Mouse (Mus musculus): ENCODE data around the gene Fam189a2.

The Fam189a2 gene

DNA sequence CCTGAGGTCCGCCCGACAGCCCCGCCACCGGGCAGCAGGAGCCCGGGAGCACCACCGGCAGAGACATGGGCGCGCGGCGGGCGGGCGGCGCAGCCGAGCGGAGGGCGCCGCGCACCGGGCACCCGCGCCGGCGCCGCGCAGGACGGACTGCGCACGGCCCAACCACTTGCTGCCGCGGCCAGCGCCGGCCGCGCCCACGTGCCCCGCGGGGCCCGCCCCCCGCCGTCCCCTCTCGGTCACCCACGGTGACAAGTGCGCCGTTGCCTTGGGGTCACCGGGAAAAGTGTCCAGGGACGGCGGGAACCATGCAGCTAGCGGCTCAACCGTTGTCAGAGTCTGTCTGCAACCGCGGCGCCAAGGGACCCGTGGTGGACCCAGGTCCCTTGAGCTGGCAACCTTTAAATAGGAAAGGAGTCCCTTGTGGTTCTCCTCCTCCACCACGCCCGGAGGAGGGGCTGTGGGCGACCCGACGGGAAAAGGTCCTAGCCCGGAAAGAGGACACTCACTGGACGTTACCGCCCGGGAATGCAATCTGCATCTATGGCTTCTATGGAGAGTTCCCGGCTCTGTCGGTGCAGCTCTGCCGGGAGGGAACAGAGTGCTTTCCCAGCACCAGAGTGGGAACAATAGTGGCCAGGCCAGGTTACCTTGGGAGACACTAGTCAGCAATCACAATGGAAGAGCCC lies at the start of gene Fam189a2:
Gene Fam189a2 (minus strand): TSS at position 149 of the 686 bp plus-strand sequence.
- in situ Hi-C loops (cut with MboI, MseI), result no loop called here

DNA sequence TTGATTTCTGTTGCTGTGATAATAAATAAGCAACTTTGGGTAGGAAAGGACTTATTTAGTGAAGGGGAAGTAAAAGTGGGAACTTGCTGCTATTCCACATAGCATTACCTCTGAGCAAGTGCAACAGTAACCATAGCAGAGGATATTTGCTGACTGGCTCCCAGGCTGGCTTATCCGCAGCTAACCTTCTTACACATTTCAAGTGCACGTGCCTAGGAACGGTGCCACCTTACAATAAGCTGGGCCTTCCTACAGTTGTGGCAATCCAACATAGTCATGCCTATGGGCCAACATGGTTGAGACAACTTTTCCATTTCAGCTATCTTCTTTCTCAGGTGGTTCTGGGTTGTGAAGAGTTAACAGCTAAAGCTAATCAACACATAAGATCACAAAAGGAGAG lies 46.8 kb upstream of the Fam189a2 start:
- in situ Hi-C loops (cut with MboI, MseI), result no loop called here

DNA sequence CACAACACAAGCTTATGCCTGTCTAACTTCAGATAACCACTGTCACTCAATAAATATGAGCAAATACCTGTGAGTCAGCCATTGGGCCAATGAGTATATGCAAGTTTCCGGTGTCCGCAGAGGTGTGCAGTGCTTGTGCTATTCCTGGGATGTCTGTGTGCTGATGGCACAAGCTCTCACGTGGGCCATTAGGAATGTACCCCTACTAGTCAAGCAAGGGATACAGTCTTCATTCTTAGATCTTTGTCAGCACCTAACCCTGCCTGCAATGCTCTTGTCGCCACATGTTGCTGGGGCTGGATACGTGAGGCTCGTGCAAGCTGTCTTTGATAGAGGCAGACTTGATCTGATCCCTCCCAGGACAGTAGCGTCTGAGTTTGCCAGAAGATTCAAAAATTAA lies 45.7 kb upstream of the Fam189a2 start:
- in situ Hi-C loops (cut with MboI, MseI), result no loop called here

GRCm38 (mm10) chr19:24075927-24076326 lies 45.1 kb upstream of the Fam189a2 start:
- in situ Hi-C loops (cut with MboI, MseI), result no loop called here

DNA sequence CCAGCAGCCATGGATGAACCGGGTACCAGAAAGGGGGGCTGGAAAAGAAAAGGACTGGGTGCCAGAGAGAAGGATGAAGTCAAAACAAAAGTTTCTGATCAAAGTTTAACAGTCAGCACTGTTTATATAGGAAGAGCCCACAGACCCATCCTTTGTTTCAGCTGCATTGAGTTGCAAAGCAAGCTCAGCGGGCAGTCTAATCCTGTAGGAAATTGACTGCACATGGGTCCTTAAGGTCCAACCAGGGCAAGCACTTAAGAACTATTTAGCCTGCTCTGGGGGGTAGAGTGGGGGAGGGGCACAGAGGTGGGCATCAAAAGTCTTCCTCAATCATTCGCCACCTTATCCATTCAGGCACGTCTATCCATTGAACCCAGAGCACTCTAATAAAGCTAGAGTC lies 42.3 kb upstream of the Fam189a2 start:
- in situ Hi-C loops (cut with MboI, MseI), result no loop called here

- in situ Hi-C loops (cut with MboI, MseI), result no loop called here
Observed at GRCm38 (mm10) chr19:24064348-24064895, 33.6 kb upstream of the Fam189a2 start.

GRCm38 (mm10) chr19:24063585-24063984 lies 32.8 kb upstream of the Fam189a2 start:
- in situ Hi-C loops (cut with MboI, MseI), result no loop called here

- in situ Hi-C loops (cut with MboI, MseI), result no loop called here
Observed at GRCm38 (mm10) chr19:24058851-24059250, 28.0 kb upstream of the Fam189a2 start.

DNA sequence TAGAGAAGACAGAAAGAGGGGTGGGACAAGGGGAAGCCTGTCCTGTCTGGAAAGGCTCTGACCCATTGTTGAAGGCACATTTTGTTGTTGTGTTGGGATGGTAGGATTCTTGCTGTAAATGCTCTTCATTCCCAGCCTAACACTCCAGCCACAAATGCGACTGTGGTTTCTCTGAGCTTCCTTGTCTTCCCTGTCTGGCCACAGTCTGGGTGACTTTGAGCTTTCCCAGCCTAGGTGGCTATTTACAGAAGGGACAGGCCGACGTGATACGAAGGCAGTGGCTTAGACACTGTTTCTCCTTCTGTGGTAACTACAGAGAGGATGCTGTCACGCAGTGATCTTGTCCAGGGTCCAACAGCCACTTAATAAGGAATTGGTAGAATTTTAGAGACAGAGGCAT lies 27.2 kb upstream of the Fam189a2 start:
- in situ Hi-C loops (cut with MboI, MseI), result no loop called here

DNA sequence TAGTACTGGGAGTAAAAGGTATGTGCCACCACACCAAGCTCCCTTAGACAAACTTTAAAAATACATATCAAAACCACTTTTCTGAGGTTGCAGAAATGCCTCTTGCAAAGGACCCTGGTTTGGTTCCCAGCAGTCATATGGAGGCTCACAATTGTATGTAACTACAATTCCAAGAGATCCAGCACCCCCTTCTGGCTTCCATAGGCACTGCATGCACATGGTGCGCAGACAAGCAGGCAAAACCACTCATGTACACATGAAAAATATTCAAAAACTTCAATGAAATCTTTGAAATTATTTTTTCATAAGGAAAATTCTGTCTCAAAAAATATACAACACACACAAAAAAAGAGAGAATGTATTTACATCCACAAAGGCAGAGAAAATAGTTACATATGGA lies 26.1 kb upstream of the Fam189a2 start:
- in situ Hi-C loops (cut with MboI, MseI), result no loop called here

DNA sequence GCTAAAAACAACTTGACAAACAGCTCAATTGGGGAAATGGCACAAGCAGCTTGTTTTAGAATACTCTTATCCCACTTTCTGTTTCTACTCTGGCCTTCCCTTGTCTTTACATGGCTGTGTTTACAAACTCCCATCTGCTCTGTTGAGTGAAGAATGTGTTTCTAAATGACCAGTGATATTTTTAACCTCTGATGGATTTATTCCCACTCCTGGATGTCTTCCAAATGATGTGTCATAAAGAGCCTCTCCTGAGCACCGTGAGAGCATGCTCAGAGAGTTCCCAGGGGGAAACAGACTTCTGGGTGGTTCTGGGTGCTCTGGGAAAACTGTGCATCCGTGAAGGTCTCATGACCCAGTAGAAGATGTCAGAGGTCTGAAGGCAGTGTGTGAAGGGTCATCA lies 24.1 kb upstream of the Fam189a2 start:
- in situ Hi-C loops (cut with MboI, MseI), result no loop called here

DNA sequence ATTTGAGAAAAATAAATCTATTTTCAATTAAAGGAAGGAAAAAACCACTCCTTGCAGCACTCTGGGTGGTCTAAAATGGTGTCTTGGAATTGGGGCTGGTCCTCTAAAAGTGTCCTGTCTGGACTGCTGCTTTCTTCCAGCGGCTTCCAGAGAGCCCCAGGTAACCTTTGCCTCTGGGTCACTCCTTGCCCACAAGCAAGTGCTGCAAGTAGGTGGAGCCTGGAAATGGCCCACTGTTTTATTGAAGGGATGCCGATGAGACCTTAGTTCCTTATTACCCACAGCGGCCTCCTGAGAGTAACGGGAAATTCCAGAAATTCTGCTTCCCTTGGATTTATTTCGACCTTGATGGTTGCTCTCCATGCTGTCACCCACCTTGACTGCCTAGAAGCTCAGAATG lies 23.4 kb upstream of the Fam189a2 start:
- in situ Hi-C loops (cut with MboI, MseI), result no loop called here

GRCm38 (mm10) chr19:24050514-24050913 lies 19.7 kb upstream of the Fam189a2 start:
- in situ Hi-C loops (cut with MboI, MseI), result no loop called here

- in situ Hi-C loops (cut with MboI, MseI), result no loop called here
Observed at GRCm38 (mm10) chr19:24049329-24049728, 18.5 kb upstream of the Fam189a2 start.

GRCm38 (mm10) chr19:24046395-24046993 lies 15.7 kb upstream of the Fam189a2 start:
- in situ Hi-C loops (cut with MboI, MseI), result no loop called here

DNA sequence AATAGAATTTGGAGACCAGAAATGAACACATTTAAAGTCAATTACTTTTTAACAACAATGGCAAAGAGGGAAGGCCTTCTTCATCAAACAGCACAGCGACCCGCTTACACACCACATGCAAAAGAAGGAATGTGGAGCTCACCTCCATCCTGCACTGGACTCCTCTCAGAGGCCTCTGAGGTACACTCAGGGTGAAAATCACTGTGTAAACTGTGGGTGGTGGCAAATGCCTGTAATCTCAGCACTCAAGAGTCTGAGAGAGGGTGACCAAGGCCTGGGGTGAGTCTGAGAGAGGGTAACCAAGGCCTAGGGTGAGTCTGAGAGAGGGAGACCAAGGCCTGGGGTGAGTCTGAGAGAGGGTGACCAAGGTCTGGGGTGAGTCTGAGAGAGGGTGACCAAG lies 11.6 kb upstream of the Fam189a2 start:
- in situ Hi-C loops (cut with MboI, MseI), result no loop called here

DNA sequence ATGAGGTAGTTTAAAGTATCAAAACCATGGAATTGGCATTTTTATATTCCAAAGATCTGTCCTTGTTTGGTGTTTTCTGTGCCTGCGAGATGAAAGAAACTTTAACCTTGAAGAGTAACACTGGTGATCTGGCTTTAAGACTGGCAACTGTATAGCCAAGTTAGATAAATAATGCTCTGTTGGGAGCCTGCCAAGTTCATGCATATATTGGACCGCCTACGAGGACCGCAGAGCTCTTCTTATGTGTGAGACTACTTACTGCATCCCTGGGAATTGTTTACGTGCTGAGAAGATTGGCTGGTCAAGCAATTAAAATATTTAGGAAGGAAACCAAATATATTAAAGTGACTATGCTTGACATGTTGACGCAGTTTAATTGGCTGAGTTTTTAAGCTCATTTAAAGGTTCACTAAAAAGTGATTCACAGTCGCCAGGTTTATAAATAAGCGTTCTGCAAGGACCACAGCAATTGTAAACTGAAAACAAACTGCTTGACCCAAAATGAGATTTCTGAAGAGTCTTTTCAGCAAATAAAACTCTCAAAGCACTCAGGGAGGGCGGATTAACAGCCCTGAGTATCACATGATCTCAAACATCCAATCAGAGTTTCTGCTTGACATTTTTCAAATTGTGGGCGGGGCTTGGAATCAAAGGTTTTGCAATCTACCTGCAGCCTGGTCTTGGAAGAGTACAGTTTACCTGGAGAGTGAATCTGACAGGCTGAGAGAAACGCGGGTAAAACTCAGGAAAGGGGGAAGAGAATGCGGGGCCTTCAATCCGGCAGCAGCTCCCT lies 8.4 kb upstream of the Fam189a2 start:
- in situ Hi-C loops (cut with MboI, MseI), result no loop called here

GRCm38 (mm10) chr19:24034367-24034766 lies 3.5 kb upstream of the Fam189a2 start:
- in situ Hi-C loops (cut with MboI, MseI), result no loop called here

GRCm38 (mm10) chr19:24032654-24033236 lies 1.9 kb upstream of the Fam189a2 start:
- in situ Hi-C loops (cut with MboI, MseI), result no loop called here

DNA sequence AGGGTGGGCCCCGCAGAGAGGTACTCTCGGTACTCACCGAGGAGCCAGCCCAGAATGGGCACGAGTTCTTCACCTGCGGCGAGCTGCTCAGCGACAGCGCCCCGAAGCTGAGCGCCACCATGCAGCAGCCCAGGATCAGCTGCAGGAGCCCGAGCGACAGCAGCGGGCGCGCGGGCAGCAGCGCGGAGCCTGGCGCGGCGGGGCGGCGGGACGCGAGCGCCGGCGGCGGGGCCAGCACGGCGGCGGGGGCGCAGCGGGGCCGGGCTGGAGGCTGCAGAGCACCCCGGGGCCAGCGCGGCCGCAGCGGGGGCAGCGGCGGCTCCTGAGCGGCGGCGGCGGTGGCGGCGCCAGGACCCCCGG lies 328 bp downstream of the Fam189a2 start:
- in situ Hi-C loops (cut with MboI, MseI), result no loop called here

- in situ Hi-C loops (cut with MboI, MseI), result no loop called here
Observed at GRCm38 (mm10) chr19:24029616-24030510, 956 bp downstream of the Fam189a2 start.

All from T-helper 17 cell (primary cell).